Mouse (Mus musculus): ENCODE measurements around the gene Eif4e2.

GRCm38 (mm10) chr1:87190429-87190828 is 23.3 kb upstream of the Eif4e2 start, which contains the start of gene Chrnd:
- TF ChIP-seq CTCF (conservative IDR thresholded peaks at IDR 0.05; ENCODE audit: low read length) = no peak
- no peak for TF ChIP-seq NANOG (IDR thresholded peaks at IDR 0.05; ENCODE audit: borderline replicate concordance, low read length)
- TF ChIP-seq POU5F1 (IDR thresholded peaks at IDR 0.05; ENCODE audit: borderline replicate concordance, low read length) = no peak
